Mouse (Mus musculus): ENCODE measurements around the gene 1700020N15Rik. TPM values are rescaled to one million over a fixed set of nuclear protein-coding genes. Genes with fewer than 3 reads are reported as not detected.

The 1700020N15Rik gene
- polyA plus RNA-seq (2012; ENCODE audit: low replicate concordance): not detected in 2 replicates

GRCm38 (mm10) chrX:69945000-69945399 is at the start of gene 1700020N15Rik:
TSS of gene 1700020N15Rik (plus strand) at chrX:69945300.

Data from hematopoietic multipotent progenitor cell, adult 10-12 weeks (in vitro differentiated cells).